Mouse (Mus musculus) fibroblast of lung, adult 2 months (primary cell): Measurements from ENCODE around the gene Dip2c.

ENCODE experiments used
- DNase-seq: peaks from one replicate; pipeline ENCODE4 v3.0.0-alpha.2; 2011; ENCODE audit warnings: low read depth

The Dip2c gene

DNA sequence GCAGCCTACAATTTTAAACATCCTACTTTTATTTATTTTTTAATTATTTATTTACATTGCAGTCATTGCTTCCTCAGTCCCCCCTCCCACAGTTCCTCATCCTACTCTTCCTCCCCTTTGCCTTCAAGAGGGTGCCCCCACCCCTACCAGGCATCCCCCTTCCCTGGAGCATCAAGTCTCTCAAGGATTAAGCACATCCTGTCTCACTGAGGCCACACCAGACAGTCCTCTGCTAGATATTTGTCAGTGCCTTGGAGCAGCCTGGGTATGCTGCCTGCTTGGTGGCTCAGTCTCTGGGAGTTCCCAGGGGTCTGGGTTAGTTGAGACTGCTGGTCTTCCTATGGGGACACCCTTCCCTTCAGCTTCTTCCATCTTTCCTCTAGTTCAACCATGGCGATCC lies 397.8 kb downstream of the Dip2c start:
- DNase-seq: no peak

DNA sequence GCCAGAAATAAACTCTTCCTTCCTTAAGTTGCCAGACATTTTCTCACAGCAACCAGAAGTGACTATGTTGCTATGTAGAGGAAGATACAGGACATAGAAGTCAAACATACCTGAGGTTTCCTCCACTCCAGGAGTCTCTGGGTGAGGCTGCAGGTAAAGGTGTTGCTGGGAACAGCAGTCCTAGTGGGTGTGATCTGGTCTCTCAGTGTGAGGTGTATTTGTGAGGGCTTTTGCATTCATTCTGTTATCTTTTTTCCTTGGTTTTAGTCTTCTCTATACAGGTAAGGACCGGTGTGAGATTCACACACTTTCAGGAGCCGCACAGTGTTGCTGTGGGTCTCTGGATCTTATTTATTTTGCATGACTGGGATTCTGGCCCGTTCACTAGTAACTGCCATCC lies 405.2 kb downstream of the Dip2c start:
- no peak for DNase-seq

DNA sequence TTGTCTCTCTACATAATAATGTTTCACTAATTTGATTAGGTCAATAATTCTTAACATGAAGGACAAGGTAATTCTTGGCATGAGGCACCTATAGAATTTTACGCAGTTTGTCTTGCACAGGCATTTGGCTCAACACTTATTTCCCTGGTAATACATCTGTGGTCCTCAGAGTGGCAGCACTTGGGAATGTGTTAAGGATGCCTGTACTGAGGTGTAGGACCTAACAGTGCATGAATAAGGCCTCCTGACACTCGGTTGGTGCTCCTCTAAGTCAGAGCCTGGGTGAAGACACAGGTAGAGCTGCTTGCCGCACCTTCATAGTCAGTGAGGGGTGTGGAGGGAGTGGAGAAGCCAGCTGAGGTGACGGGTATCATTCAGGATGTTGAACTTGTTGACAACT lies 407.0 kb downstream of the Dip2c start:
- DNase-seq: no peak

DNA sequence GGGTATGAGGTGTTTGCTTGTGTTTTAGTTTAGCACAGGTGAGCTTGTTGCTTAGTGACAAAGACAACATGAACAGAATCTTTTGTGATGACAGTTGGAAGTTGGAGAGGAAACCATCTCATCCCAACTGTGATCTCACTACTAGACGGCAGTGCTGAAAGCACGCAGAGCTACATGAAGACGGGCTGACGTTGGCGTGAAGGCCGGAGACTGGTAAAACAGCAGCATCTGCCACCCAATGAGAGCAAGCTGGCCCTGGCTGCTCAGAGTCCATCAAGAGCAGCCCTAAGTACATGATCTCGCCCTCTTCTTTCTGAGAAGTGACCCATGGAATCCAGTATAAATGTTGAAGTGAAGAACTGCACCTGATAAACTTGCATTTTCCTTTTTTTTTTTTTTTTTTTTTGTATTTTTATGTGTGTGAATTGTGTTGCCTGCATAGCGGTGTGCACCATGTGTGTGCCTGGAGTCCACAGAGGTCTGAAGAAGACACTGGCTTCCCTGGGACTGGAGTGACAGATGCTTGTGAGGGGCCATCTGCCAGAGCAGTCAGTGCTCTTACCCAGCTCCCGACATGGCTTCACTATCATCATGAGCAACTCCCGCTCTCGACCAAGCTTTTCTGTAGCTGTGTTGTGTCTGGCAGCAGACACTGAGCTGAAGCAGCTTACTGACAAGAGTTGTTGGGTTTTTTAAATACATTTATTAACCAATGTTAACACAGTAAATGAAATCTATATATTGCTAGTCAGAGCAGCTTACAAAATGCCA lies 408.0 kb downstream of the Dip2c start:
- no peak for DNase-seq

DNA sequence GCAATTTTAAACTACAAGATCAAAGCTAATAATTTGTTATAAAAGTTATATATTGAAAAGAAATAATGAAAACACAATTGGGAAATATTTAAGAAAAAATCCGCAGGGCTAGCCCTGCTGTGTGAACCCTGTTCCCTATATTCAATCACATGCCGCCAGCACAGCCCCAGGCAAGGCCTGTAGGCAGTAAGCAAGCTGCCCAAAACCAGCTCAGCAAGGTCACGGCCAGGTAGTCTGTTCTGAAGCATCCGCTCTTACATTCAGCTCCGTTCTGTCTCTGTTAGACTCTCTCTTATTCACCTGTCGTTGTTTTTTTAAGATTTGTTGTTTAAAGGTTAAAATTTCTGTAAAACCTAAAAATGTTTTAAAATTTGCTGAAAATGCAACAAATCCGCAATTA lies 409.9 kb downstream of the Dip2c start:
- DNase-seq: no peak

DNA sequence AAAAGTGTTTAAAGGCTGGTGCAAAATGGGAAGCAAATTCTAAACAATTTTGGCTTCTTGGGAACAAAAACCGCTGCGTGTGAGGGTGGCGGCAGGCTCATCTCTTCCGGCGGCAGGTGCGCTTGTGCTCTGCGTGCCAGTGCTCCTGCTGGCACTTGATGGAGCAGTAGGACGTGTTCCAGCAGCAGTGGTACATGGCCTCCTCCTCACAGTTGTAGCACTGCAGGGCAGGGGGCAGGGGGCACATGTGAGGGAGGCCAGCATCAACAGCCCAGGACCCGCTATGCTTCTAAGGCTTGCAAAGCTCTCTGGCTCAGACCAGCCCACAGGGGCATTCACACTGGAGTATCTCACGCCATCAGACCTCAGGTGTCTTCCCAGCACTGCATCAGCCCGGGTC lies 410.4 kb downstream of the Dip2c start:
- DNase-seq: no peak

DNA sequence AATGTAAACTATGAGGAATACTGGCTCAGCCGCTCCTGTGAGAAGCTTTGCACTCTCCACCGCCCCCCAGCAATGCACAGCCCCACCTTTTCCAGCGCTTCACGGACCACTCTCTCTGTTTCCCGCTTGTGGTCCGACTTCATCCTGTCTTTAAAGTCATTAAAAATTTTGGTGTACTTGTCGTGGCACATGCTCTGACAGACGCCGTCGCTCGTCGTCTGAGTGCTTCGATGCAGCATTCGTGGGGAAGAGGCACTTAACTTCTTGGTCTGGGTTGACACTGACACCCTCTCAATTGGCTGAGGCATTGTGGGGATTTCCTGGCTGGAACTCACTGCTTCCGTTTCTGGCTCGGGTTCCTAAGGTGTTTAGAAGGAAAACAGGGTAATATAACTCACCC lies 413.0 kb downstream of the Dip2c start:
- no peak for DNase-seq

DNA sequence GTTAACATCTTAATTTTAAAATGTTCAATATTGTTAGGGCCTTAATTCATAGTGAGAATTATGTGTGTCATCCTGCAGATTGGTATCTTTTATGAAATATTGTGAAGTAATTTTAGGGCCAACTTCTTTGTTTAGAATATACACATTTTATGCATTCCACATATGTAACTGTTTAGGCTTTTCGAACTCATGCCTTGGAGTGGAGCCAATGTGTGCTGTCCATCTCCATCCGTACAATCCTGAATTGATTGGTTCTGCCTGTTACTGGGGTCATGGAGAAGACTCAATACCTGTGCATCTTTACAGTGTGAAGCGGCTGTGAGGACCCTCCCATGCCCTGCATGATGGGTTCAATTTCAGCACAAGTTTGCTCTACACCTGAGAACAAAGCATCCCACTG lies 416.5 kb downstream of the Dip2c start:
- no peak for DNase-seq

DNA sequence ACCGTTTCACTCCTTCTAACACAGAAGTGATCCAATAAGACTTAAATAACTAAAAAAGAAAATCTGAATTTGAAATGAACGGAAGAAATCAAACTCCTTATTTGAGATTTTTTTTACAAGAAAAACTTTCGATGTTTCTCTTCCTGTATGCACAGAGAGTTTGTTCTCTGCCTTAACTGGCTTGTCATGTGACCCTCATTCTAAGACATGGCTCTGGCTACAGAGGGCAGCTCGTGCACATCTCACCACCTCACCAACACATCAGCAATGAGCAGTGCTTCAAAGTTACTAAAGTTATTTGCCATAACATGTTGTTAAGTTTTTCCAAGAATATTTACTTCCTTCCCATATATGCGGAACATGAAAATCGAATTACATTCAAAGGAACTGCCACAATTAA lies 418.3 kb downstream of the Dip2c start:
- no peak for DNase-seq

DNA sequence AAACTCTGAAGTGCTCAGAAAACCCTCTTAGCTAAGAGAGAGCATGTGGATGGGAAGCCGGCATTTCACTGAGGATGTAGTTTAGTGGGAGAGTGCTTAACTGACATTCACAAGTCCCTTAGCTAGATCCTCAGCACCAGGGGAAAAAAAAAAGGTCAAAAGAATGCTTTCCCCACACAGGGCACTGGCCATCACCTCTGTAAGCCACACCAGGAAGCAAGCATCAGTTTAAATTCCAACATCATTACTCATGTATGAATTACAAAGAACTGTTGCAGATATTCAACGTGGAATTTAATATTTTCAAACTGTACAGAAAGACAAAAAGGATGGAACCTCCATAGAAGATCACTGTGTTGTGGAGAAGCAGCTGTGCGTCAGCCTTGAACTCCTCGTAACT lies 419.1 kb downstream of the Dip2c start:
- DNase-seq: no peak

DNA sequence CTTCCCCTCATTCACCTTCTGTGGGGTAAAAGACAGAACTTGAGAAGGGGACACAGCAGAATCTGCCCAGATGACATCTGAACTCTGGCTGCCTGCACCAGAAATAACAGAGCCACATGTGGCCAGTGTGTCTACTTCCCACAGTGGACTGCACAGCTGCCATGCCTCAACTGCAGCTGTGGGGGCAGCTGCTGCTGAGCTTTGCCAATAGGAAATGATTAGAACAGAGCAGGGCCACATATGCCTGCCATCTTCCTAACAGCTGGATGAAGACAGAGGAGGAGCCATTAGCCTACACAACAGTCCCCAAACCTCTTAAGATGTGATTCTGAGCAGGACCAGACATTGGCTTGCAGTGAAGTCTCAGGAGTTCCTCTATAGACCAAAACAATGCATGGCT lies 419.5 kb downstream of the Dip2c start:
- DNase-seq: no peak

DNA sequence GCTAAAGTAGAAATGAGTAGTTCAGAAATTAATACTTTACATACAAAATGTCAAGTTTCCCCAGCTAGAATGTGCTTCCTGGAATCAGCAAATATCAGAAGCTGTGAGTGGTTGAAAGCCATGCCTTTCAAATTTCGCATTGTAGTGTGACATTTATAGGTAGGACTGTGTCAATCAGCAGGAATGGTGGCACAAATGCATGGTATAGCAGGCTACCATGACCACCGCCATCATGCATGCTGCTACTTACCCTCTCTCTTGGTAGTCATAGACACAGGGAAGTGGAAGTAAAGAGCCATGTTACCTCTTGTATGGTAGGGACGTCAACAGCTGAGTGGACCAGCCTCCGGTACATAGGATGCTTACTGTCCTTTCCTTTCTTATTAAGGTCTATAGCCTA lies 421.0 kb downstream of the Dip2c start:
- DNase-seq: no peak

DNA sequence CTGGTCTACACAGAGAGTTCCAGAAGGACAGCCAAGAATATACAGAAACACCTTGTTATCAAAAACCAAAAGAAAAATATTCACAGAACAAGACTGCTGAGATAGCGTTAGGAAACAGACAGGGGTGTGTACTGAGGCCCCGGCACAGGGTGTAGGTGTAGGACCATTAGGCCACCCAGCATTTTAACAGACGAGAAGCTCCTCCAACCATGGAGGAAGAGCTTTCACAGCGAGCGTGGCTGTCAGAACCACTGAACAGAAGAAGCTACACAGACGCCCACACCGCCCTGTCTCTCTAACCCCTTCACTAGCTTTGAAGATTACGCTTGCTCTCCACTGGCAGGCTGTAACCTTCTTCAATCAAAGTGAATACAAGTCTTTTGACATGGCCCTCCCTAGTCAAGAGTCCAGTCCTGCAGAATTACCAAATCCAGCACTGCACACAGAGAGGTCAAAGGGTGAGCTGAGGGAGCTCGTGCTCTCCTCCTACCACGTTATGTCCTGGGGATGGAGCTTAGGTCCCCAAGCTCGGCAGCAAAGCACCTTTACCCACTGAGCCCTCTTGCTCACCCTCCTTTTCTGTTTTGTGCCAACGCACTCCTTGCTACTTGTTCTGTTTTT lies 426.4 kb downstream of the Dip2c start:
- DNase-seq: no peak

DNA sequence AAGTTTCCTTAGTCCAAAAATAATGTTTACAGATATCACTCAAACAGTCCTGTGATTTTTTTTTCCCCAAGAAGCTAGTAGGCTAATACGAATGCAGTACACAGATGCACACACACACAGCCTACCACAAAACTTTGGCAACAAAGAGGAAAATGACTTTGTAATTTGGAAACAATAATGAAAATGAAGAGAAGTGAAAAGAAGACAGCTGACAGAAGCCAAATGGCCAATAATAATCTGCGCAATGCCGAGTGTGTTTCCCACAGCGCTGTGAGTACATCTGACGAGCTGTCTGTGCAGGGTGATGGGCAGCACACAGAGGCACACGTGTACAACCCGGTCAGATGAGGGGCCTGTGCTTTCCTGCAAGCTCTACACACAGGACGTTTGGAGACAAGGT lies 430.4 kb downstream of the Dip2c start:
- no peak for DNase-seq

DNA sequence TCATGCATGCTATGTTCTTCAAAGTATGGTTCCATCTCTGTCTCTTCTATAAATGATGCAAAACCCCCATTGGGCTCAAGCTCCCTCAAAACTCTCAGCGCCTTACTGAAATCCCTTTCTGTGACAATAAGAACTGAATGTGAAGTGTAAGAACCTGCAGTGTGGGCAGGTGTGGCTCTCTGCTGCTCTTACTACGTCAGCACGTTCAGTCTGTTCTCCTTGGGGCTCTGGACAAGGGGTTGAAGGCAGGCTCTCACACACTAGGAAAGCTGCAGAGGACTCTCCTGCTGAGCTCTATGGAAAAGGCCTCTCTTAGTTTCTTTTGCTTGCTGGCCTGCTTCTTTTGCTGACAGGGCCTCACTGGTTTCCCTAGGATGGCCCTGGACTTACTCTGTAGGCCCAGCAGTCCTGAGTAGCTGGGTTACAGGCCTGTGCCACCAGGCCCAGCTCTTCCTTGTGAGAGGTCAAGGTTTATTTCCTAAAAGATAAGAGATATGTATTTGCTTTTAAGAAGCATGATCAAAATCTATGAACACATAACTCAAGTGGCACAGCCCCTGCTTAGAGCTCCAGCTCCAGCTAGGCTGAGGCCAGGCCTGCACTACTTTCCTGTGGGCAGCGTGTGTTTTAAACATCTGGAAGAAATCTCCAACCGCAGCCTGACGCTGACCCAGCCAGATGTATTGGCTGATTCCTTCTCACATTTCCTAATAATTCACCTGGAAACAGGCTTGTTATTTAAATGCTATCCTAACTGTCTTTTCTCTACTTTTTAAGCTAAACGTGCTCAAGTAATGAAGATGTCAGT lies 432.3 kb downstream of the Dip2c start:
- DNase-seq: peak; percentile 32

DNA sequence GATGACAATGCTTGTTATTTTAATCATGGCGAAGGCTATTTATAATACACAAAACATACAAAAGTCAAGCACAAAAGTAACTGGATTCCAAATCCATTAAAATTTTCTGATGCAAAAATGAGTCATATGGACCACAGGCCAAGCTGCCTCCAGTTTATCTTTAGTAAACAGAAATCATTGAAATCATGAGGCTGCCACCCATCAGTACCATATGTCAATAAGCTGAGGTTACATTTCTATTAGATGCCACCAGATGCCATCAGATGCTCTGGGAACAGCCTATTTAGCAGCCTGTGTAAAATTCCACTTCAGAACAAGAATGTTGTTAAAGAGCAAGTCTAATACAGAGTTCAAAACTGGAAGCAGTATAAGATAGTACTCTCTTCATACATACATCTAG lies 436.1 kb downstream of the Dip2c start:
- DNase-seq: no peak

DNA sequence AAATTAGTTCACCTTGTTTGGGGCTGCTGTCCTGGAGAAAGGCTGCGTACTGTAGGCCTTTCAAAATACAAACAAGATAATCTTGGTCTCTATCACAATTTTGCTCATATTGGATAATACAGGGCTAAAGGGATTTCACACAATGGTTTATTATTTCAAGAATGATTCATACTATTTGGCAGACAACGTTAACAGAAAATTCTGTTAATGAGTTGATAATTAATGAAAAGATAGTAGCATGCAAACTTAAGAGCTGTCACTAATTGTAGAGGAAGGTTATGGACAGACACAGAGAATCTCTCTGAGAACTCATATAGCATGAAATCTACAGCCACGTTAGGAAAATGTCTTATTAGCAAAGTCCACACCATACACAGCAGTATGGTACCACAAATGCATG lies 436.6 kb downstream of the Dip2c start:
- DNase-seq: no peak

DNA sequence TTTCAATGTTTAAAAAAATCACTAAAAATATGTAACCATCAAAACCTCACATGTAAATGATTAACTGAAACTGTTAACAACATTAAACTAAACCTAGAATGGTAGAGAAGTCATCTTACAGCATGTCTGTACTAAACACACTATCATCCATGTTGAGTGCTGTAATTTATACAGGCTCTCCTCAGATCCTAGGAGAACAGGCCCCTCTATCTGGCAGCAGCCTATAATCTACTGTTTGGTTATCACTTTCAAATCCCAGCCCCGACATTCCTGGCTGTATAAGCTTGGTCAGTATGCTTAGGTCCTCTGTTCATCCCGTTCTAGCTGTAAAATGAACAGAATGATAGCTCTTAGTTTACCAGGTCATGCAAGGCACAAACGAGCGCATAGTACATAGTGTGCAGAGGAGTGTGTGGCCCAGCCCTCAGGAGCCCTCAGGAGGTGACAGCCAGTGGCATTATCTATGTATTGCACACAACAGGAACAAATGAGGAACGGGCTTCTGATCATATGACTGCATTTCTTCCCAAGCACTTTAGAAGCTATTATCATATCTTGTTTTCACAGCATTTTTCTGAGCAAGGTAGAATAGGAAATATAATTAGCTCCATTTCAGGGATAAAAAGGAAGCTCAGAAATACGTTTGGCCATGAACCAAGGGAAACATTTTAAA lies 437.3 kb downstream of the Dip2c start:
- DNase-seq: no peak

DNA sequence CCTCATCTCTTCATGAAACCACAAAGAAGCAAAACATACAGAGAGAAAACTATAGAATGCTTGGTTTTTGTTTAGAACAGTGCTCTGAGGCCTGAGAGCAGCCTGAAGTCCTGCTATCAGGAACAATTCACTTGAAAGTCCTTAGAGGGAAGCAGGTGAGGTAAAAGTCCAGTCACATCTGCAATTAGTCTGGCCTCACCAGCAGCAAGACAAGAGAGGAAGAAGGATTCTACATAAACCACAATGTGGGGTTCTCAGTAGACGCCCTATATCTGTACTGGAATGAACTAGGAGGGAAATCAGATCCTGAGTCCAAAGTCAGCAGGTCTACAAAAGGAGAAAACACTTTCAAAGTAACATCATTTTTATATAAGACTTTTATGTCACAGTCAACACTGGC lies 438.9 kb downstream of the Dip2c start:
- no peak for DNase-seq
